Mouse (Mus musculus): ENCODE results near the gene Gm44973.

DNA sequence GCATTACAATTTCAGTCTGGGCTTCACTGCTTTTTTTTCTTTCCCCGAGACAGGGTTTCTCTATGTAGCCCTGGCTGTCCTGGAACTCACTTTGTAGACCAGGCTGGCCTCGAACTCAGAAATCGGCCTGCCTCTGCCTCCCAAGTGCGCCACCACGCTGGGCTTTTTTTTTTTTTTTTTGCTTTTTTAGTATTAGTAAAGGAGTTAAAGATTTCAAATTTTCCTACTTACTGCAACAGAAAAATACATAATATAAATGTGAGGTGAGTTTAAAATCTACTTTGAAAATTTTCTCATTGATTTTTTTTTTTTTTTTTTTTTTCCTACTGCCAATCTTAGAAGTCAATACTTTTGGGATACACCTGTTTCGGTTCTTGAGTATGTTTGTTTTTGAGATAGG lies 49.6 kb downstream of the Gm44973 start:
- TF ChIP-seq POLR2A (IDR thresholded peaks at IDR 0.05; ENCODE audit: low read depth, low read length) (no peak), CTCF (IDR thresholded peaks at IDR 0.05; ENCODE audit: borderline replicate concordance, insufficient read depth, low read length) (no peak)
